Mouse (Mus musculus) ovary, adult 18-20 months (tissue): ENCODE data around the gene Ei24.

ENCODE experiments used
- DNase-seq: peaks from one replicate; pipeline ENCODE4 v3.0.0; 2022; ENCODE audit warnings: low spot score, mixed read lengths

Ei24 gene

GRCm38 (mm10) chr9:36792191-36792590 is 5.0 kb downstream of the Ei24 start:
- DNase-seq = no peak

- DNase-seq = no peak
Observed at GRCm38 (mm10) chr9:36783921-36784320, 13.3 kb downstream of the Ei24 start.

GRCm38 (mm10) chr9:36769048-36769413 is 28.2 kb downstream of the Ei24 start:
- no peak for DNase-seq

GRCm38 (mm10) chr9:36768156-36769047 is 28.8 kb downstream of the Ei24 start:
- peak; percentile 8 for DNase-seq

- peak; percentile 99 for DNase-seq
Observed at GRCm38 (mm10) chr9:36767203-36768143, 29.7 kb downstream of the Ei24 start, which contains the start of gene Stt3a. Gene Stt3a, minus strand, starts transcription at chr9:36767679.

- no peak for DNase-seq
Observed at GRCm38 (mm10) chr9:36764378-36764777, 32.8 kb downstream of the Ei24 start.
